Mouse (Mus musculus) intestine, embryonic 14.5 days (tissue): ENCODE data around the gene Anxa2. TPM values are rescaled to one million over a fixed set of nuclear protein-coding genes. Genes with fewer than 3 reads are reported as not detected.

Source experiments
- ATAC-seq: fragments of 200-750 bp; cut with Nextera tagmentation; replicated peaks from 2 replicates; pipeline ENCODE4 v1.8.0; 2017; ENCODE audit warnings: low read depth, moderate number of reproducible peaks, moderate TSS enrichment, moderate library complexity; ENCODE audit not compliant: low FRiP score, low TSS enrichment
- DNase-seq: peaks from one replicate; pipeline ENCODE4 v3.0.0-alpha.2; 2018; ENCODE audit warnings: low spot score
- H3K27ac ChIP-seq: fragments of 300-500 bp; sonication (generic); 2 replicates; pipeline ENCODE4 v1.5.1; 2014; ENCODE audit warnings: low read depth, mild to moderate bottlenecking, control low read depth
- H3K27me3 ChIP-seq: fragments of 300-500 bp; sonication (generic); replicated peaks from 2 replicates; pipeline ENCODE4 v1.6.1; 2014; ENCODE audit warnings: low read length, control low read depth; ENCODE audit not compliant: control insufficient read depth, insufficient read depth
- H3K36me3 ChIP-seq: fragments of 300-500 bp; sonication (generic); 2 replicates; pipeline ENCODE4 v1.6.1; 2014; ENCODE audit warnings: low read length, control low read depth; ENCODE audit not compliant: control insufficient read depth, insufficient read depth
- H3K4me1 ChIP-seq: fragments of 300-500 bp; sonication (generic); replicated peaks from 2 replicates; pipeline ENCODE4 v1.6.1; 2014; ENCODE audit warnings: low read length, control low read depth, mixed read lengths; ENCODE audit not compliant: control insufficient read depth, insufficient read depth
- H3K4me2 ChIP-seq: fragments of 300-500 bp; sonication (generic); 2 replicates; pipeline ENCODE4 v1.6.1; 2014; ENCODE audit warnings: low read length
- H3K4me3 ChIP-seq: fragments of 300-500 bp; sonication (generic); 2 replicates; pipeline ENCODE4 v1.5.1; 2014; ENCODE audit warnings: low read depth, low read length, control low read depth, mixed read lengths
- H3K9ac ChIP-seq: fragments of 300-500 bp; sonication (generic); 2 replicates; pipeline ENCODE4 v1.6.1; 2014; ENCODE audit warnings: mild to moderate bottlenecking, low read length
- H3K9me3 ChIP-seq: fragments of 300-500 bp; sonication (generic); 2 replicates; pipeline ENCODE4 v1.6.1; 2016; ENCODE audit warnings: low read length, control low read depth; ENCODE audit not compliant: control insufficient read depth
- WGBS: fragments of 180-500 bp; shearing (Covaris S2); extraction: QIAGEN DNeasy Blood & Tissue Kit; methylation state at CpG from one replicate; pipeline ENCODE4 v1.1.7; 2014; 5-methylcytosine and 5-hydroxymethylcytosine counted together
- polyA plus RNA-seq: library from polyadenylated mRNA; unstranded; fragments of >200 nt; fragmentation: Nextera tagmentation; extraction: Ambion mirVana; gene quantifications from 2 replicates; pipeline ENCODE4 v1.2.1, GENCODE M21; 2014

Anxa2 gene
- polyA plus RNA-seq, 1 experiment from 2014 or later = 383 TPM

- WGBS = 58% methylated on average over 10 of the region's 10 CpGs
- Histone ChIP-seq H3K9ac (no peak overlapping the region), H3K36me3 (no peaks in the 10 kb centered on the region), H3K4me1 (peaks cover 65% of the 10 kb centered on the region), H3K4me3 (no peak overlapping the region), H3K27me3 (peaks cover 6% of the 10 kb centered on the region; the same call in 1 of the 2 replicates), H3K9me3 (no peaks in the 10 kb centered on the region), H3K27ac (peak overlapping the region; percentile 39; the same call in 1 of the 2 replicates), H3K4me2 (no peak overlapping the region)
- peak; percentile 51 for ATAC-seq
- DNase-seq = peak; percentile 64
These were observed 14.0 kb downstream of the Anxa2 start for GRCm38 (mm10) chr9:69467310-69467939.

DNA sequence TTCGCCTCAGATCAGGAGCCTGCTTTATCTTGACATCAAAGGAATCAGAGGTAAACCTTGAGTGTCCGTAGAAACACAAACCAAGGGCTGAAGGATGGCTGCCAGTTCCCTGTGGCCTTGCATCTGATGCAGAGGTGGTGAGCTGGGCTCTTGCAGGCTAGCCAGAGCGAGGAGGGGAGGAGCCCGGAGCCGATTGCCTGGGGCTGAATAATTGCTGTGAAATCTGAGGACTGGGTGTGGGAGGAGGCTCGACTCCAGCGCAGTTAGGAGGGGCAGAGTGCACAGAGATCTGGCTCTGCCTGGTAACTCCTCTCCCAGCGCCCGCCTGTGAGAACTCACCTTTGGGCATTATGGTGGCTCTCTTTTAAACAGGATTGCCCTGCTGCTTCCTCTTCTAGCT is 15.6 kb downstream of the Anxa2 start:
- no peaks in the 10 kb centered on the region for H3K9me3 ChIP-seq
- H3K36me3 ChIP-seq = no peaks in the 10 kb centered on the region
- no peak overlapping the region for H3K27ac ChIP-seq
- no peak overlapping the region for H3K4me3 ChIP-seq
- WGBS = 4% methylated on average over 9 of the region's 9 CpGs
- peaks cover 72% of the 10 kb centered on the region for H3K4me1 ChIP-seq
- ATAC-seq (peak; percentile 36; the same call in 1 of the 2 replicates), DNase-seq (peak; percentile 77)
- H3K4me2 ChIP-seq = peak overlapping the region; percentile 22; the same call in 1 of the 2 replicates
- 0 out of 2 replicates have a peak, but pooled peaks cover 5% of the 10 kb centered on the region for H3K27me3 ChIP-seq
- no peak overlapping the region for H3K9ac ChIP-seq

DNA sequence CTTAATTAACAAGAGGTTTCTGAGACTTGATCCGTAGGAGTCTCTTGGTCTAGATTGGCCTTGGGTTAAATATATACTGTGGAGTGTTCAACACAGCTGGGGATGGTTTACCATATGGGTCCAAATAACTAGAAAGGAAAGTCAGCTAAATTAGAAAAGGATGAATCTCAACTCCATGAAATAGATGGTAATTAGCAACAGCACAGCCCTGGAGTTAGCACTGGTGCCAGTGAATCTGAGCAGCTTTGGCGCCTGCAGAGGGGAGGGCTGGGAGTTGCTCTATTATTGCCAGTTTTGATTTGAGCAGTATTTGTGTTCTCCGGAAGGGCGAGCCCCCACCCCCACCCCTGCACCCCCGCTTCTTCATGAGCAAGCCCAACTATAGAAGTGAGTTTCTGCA is 16.9 kb downstream of the Anxa2 start:
- H3K9ac ChIP-seq = no peak overlapping the region
- peaks cover 65% of the 10 kb centered on the region for H3K4me1 ChIP-seq
- H3K9me3 ChIP-seq = no peaks in the 10 kb centered on the region
- H3K27me3 ChIP-seq = 0 out of 2 replicates have a peak, but pooled peaks cover 5% of the 10 kb centered on the region
- peak overlapping the region; percentile 20; the same call in 1 of the 2 replicates for H3K4me2 ChIP-seq
- H3K4me3 ChIP-seq = no peak overlapping the region
- ATAC-seq (no peak), DNase-seq (no peak)
- H3K36me3 ChIP-seq = no peaks in the 10 kb centered on the region
- 55% methylated on average over 5 of the region's 5 CpGs for WGBS
- H3K27ac ChIP-seq = peak overlapping the region; percentile 2

- Histone ChIP-seq H3K27me3 (0 out of 2 replicates have a peak, but pooled peaks cover under 1% of the 10 kb centered on the region), H3K36me3 (no peaks in the 10 kb centered on the region), H3K27ac (peak overlapping the region; percentile 2; the same call in 1 of the 2 replicates), H3K4me3 (no peak overlapping the region), H3K4me2 (peak overlapping the region; percentile 20; the same call in 1 of the 2 replicates), H3K9me3 (no peaks in the 10 kb centered on the region), H3K4me1 (peaks cover 60% of the 10 kb centered on the region), H3K9ac (no peak overlapping the region)
- DNase-seq (no peak), ATAC-seq (peak; percentile 53; the same call in 1 of the 2 replicates)
- 16% methylated on average over 6 of the region's 6 CpGs for WGBS
These were observed 17.5 kb downstream of the Anxa2 start for GRCm38 (mm10) chr9:69470921-69471320.

DNA sequence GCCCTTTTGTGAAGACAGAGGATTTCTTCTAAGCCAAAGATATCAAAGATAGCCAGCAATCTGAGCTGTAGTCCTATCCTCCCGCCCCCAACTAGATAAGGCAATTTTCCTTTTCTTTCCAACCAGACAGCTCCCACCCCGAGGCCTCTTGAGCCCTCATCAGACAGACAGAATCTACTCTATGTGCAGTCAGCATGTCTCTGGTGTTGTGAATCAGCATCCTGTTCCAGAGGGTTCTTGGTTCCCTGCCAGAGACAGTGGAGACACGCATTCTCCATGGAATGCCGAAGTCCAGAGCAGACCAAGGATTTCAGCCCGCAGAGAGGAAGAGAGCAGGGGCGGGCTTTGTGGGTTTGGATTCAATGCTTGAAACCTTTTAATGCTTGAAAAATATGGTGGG is 19.3 kb downstream of the Anxa2 start:
- no peak overlapping the region for H3K4me3 ChIP-seq

DNA sequence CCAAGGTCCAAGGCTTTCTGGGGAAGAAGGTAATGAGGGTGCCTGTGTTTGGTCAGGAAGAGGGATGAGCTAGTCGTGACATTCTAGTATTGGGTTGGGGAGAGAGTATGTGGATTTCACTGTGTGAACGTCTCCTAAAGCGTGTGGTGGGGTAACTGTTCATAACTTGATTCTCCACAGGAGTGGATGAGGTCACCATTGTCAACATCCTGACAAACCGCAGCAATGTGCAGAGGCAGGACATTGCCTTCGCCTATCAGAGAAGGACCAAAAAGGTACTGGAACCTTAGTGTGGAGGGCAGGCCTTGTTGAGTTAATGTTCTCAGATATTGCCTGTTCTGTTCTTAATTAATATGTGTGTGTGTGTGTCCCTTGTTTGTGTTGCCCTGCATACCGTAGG is 22.5 kb downstream of the Anxa2 start:
- Histone ChIP-seq H3K36me3 (0 out of 2 replicates have a peak, but pooled peaks cover 10% of the 10 kb centered on the region), H3K9ac (no peak overlapping the region)
- WGBS = 65% methylated on average over 6 of the region's 6 CpGs

More for the DNA sequence above, 19.3 kb downstream of the Anxa2 start:
- Histone ChIP-seq H3K27ac (peak overlapping the region; percentile 43; the same call in 1 of the 2 replicates), H3K9ac (no peak overlapping the region), H3K4me1 (peaks cover 56% of the 10 kb centered on the region), H3K4me2 (no peak overlapping the region), H3K36me3 (0 out of 2 replicates have a peak, but pooled peaks cover 2% of the 10 kb centered on the region), H3K9me3 (no peaks in the 10 kb centered on the region), H3K27me3 (no peaks in the 10 kb centered on the region)
- WGBS = 42% methylated on average over 6 of the region's 6 CpGs
- ATAC-seq = no peak
- DNase-seq = peak; percentile 66

DNA sequence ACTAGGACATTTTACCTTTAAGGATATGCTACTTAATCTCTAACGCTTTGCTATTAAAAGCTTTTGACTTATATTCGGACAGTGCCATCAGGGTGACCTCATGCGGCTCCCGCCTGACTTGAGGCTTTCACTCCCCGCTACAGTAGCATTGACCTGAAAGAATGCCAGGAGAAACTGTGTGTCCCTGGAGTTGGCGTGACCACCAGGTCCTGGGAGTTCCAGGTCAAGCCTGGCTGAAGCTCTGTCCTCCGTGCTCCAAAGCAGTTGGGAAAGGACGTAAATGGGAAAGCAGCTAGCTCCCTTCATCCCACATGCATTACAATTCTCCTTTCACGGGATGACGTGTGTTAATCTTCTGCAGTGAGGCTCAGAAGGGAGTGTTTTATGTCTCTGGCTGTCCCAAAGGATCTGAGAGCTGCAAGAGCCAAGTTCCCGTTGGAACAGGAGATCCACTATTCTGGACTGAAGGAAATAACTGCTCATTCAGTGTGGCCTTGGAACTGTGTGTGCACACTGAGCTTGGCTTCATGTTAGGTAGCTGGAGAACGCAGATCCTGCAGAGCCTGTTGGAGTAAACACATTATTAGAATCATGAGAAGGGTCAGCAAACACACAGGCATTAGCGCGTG is 23.9 kb downstream of the Anxa2 start:
- H3K4me2 ChIP-seq = no peak overlapping the region
- ATAC-seq (no peak), DNase-seq (no peak)
- 60% methylated on average over 14 of the region's 14 CpGs for WGBS
- H3K9ac ChIP-seq = no peak overlapping the region
- H3K36me3 ChIP-seq = peaks cover 16% of the 10 kb centered on the region; the same call in 1 of the 2 replicates
- no peak overlapping the region for H3K4me3 ChIP-seq
- H3K4me1 ChIP-seq = peaks cover 22% of the 10 kb centered on the region
- H3K27ac ChIP-seq = 0 out of 2 replicates have a peak overlapping the region, but pooled peaks have one; percentile 27
- H3K27me3 ChIP-seq = no peaks in the 10 kb centered on the region
- no peaks in the 10 kb centered on the region for H3K9me3 ChIP-seq

More for the DNA sequence above, 22.5 kb downstream of the Anxa2 start:
- no peak overlapping the region for H3K27ac ChIP-seq
- H3K4me1 ChIP-seq = peaks cover 34% of the 10 kb centered on the region
- no peaks in the 10 kb centered on the region for H3K27me3 ChIP-seq
- DNase-seq = no peak
- no peaks in the 10 kb centered on the region for H3K9me3 ChIP-seq
- ATAC-seq = no peak
- H3K4me3 ChIP-seq = no peak overlapping the region
- H3K4me2 ChIP-seq = no peak overlapping the region

- Histone ChIP-seq H3K4me3 (no peak overlapping the region), H3K36me3 (peaks cover 18% of the 10 kb centered on the region), H3K27ac (0 out of 2 replicates have a peak overlapping the region, but pooled peaks have one; percentile 27), H3K4me1 (peaks cover 16% of the 10 kb centered on the region; the same call in 1 of the 2 replicates), H3K4me2 (no peak overlapping the region), H3K9me3 (no peaks in the 10 kb centered on the region), H3K9ac (no peak overlapping the region), H3K27me3 (no peaks in the 10 kb centered on the region)
- WGBS = 64% methylated on average over 6 of the region's 6 CpGs
- no peak for ATAC-seq
- no peak for DNase-seq
These were observed 24.4 kb downstream of the Anxa2 start for GRCm38 (mm10) chr9:69477824-69478222.
